Mouse (Mus musculus): ENCODE measurements at regions not wholly inside any gene's neighbourhood (a gene's known extent, or its start where the extent isn't known, plus 50 kb on each side); places are given as distances from the start of the nearest gene placed in this dataset.
A peak's percentile ranks its signal among the peaks of the same experiment; 100 is the strongest.

DNA sequence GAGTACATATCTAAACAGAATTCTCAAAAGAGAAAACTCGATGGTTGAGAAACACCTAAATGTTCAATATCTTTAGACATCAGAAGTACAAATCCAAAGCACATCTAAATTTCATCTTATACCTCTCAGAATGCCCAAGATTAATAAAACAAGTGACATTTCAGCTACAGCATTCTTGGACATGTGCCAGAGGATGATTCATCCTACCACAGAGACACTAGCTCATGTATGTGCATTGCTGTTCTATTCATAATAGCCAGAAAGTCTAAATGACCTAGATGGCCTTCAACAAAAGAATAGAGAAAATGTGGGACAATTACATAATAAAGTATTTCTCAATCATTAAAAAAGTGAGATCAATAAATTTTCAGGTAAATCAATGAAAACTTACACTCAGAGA is 146.6 kb upstream of the Nat3 start:
- 96% methylated on average over 1 of the region's 1 CpGs for WGBS
- Histone ChIP-seq H3K4me3 (ENCODE audit: low read depth, low read length) (no peak overlapping the region), H3K4me2 (replicated peaks; ENCODE audit: low read depth) (no peak overlapping the region), H3K27ac (ENCODE audit: low read depth, low read length) (no peak overlapping the region), H3K36me3 (ENCODE audit: control insufficient read depth, insufficient read depth) (no peaks in the 10 kb centered on the region), H3K9ac (ENCODE audit: low read depth, low read length) (no peak overlapping the region), H3K9me3 (ENCODE audit: control insufficient read depth) (no peaks in the 10 kb centered on the region), H3K4me1 (replicated peaks; ENCODE audit: control insufficient read depth, insufficient read depth, low read length) (no peaks in the 10 kb centered on the region), H3K27me3 (replicated peaks; ENCODE audit: control insufficient read depth, insufficient read depth, low read length) (no peaks in the 10 kb centered on the region)
- ATAC-seq = no peak
- no peak for TF ChIP-seq CTCF (IDR thresholded peaks at IDR 0.05; ENCODE audit: low read depth)

DNA sequence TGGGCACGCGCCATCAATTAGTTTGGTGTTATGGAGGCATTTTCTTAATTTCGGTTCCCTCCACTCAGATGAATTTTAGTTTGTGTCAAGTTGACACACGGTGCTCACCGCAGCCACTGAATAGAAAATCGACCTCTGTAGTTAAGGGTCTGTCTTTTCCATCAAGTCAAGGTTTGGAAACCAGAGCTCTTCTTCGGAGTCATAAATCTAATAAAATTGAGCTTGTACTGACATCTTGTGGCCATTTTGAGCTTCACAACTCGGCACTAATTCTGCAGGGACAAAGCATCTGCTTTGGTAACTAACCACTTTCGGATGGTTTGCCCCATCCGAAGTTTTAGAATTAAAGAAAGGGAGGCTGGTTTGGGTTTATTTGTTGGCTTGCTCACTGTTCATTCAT is 117.7 kb upstream of the Nat3 start:
- Histone ChIP-seq H3K9me3 (ENCODE audit: control insufficient read depth) (no peaks in the 10 kb centered on the region), H3K27ac (ENCODE audit: low read depth, low read length) (no peak overlapping the region), H3K4me2 (replicated peaks; ENCODE audit: low read depth) (no peak overlapping the region), H3K4me1 (replicated peaks; ENCODE audit: control insufficient read depth, insufficient read depth, low read length) (no peaks in the 10 kb centered on the region), H3K9ac (ENCODE audit: low read depth, low read length) (no peak overlapping the region), H3K4me3 (ENCODE audit: low read depth, low read length) (no peak overlapping the region), H3K27me3 (replicated peaks; ENCODE audit: control insufficient read depth, insufficient read depth, low read length) (no peaks in the 10 kb centered on the region), H3K36me3 (ENCODE audit: control insufficient read depth, insufficient read depth) (no peaks in the 10 kb centered on the region)
- 39% methylated on average over 10 of the region's 10 CpGs for WGBS
- peak; percentile 70 for TF ChIP-seq CTCF (IDR thresholded peaks at IDR 0.05; ENCODE audit: low read depth)
- no peak for ATAC-seq

DNA sequence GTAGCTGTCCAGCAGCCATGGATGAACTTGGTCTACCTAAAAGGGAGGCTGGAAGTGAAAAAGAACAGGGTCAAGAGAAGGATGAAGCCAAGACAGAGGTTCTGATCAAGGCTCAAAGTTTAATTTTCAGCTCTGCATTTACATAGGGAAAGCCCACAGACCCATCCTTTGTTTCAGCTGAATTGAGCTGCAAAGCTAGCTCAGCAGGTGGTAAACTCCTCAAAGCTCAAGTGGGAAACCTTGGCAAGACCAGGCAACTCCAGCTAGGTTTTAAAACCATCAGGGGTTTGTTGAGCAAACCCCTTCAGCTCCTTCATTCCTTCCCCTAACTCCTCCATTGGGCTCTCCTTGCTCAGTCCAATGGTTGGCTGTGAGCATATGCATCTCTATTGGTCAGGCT is 108.8 kb upstream of the Nat3 start:
- no peak overlapping the region for H3K27ac ChIP-seq (ENCODE audit: low read depth, low read length)
- H3K4me1 ChIP-seq (replicated peaks; ENCODE audit: control insufficient read depth, insufficient read depth, low read length) = no peaks in the 10 kb centered on the region
- H3K4me2 ChIP-seq (replicated peaks; ENCODE audit: low read depth) = no peak overlapping the region
- H3K9ac ChIP-seq (ENCODE audit: low read depth, low read length) = no peak overlapping the region
- H3K36me3 ChIP-seq (ENCODE audit: control insufficient read depth, insufficient read depth) = no peaks in the 10 kb centered on the region
- no peak for ATAC-seq
- TF ChIP-seq CTCF (IDR thresholded peaks at IDR 0.05; ENCODE audit: low read depth) = no peak
- no peak overlapping the region for H3K4me3 ChIP-seq (ENCODE audit: low read depth, low read length)
- no peaks in the 10 kb centered on the region for H3K27me3 ChIP-seq (replicated peaks; ENCODE audit: control insufficient read depth, insufficient read depth, low read length)
- H3K9me3 ChIP-seq (ENCODE audit: control insufficient read depth) = no peaks in the 10 kb centered on the region

DNA sequence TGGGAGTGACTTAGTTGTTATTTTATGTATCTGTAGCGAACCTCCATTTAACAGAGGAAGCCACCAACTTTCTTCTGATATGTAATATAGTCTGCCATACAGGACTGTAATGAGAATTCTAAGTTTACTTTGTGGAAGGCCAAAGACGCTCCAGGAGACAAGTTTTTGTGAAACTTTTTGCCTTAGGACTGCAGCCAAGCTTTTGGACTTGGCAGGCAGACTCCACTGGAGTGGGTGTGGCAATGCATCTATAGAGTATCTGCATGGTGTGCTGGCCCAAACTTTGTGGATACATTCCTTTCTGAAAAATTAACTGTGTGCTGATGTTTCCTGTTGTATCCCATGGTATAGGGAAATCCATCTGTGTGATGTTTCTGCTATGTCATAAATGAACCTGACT is 101.1 kb upstream of the Nat3 start:
- Histone ChIP-seq H3K4me1 (replicated peaks; ENCODE audit: control insufficient read depth, insufficient read depth, low read length) (no peaks in the 10 kb centered on the region), H3K27me3 (replicated peaks; ENCODE audit: control insufficient read depth, insufficient read depth, low read length) (no peaks in the 10 kb centered on the region)

More for the DNA sequence above, 101.1 kb upstream of the Nat3 start:
- Histone ChIP-seq H3K36me3 (ENCODE audit: control insufficient read depth, insufficient read depth) (no peaks in the 10 kb centered on the region), H3K4me2 (replicated peaks; ENCODE audit: low read depth) (no peak overlapping the region), H3K9me3 (ENCODE audit: control insufficient read depth) (no peaks in the 10 kb centered on the region), H3K27ac (ENCODE audit: low read depth, low read length) (no peak overlapping the region), H3K4me3 (ENCODE audit: low read depth, low read length) (no peak overlapping the region), H3K9ac (ENCODE audit: low read depth, low read length) (no peak overlapping the region)
- 78% methylated on average over 2 of the region's 2 CpGs for WGBS
- no peak for TF ChIP-seq CTCF (IDR thresholded peaks at IDR 0.05; ENCODE audit: low read depth)
- ATAC-seq = no peak
